Mouse (Mus musculus) small intestine, adult 2 months (tissue): ENCODE measurements around the gene Ppfia3. TPM values are rescaled to one million over a fixed set of nuclear protein-coding genes. Genes with fewer than 3 reads are reported as not detected.

ENCODE experiments used
- H3K27ac ChIP-seq: fragments of 200-500 bp; 2 replicates; pipeline ENCODE4 v1.5.1; 2012; ENCODE audit warnings: low read depth, low read length, control low read depth, inconsistent platforms; ENCODE audit not compliant: insufficient read depth
- H3K27me3 ChIP-seq: fragments of 200-500 bp; 2 replicates; pipeline ENCODE4 v1.6.1; 2012; ENCODE audit warnings: mild to moderate bottlenecking, moderate library complexity, low read length, inconsistent platforms; ENCODE audit not compliant: control insufficient read depth, insufficient read depth
- H3K36me3 ChIP-seq: fragments of 200-500 bp; 2 replicates; pipeline ENCODE4 v1.6.1; 2012; ENCODE audit warnings: mild to moderate bottlenecking, low read length, control low read depth, inconsistent platforms; ENCODE audit not compliant: control insufficient read depth, insufficient read depth
- H3K4me1 ChIP-seq: fragments of 200-500 bp; 2 replicates; pipeline ENCODE4 v1.6.1; 2012; ENCODE audit warnings: low read length, inconsistent platforms, mixed read lengths; ENCODE audit not compliant: control insufficient read depth, insufficient read depth, insufficient read length
- H3K4me3 ChIP-seq: fragments of 200-500 bp; 2 replicates; pipeline ENCODE4 v1.5.1; 2012; ENCODE audit warnings: low read depth, mild to moderate bottlenecking, control low read depth, inconsistent platforms, low read length, moderate library complexity
- CTCF ChIP-seq: fragments of 200-500 bp; IDR thresholded peaks from 2 replicates; pipeline ENCODE4 v1.5.1; 2012; ENCODE audit warnings: low read depth, mild to moderate bottlenecking, control low read depth, inconsistent platforms, low read length, moderate library complexity, mixed read lengths; ENCODE audit not compliant: insufficient replicate concordance, insufficient read length; ENCODE audit errors: extremely low read depth
- POLR2A ChIP-seq: fragments of 200-500 bp; IDR thresholded peaks from 2 replicates; pipeline ENCODE4 v1.6.1; 2012; ENCODE audit warnings: low read depth, mild to moderate bottlenecking, control low read depth, inconsistent platforms, low read length, moderate library complexity
- WGBS: fragments of 180-500 bp; shearing (Covaris S2); methylation state at CpG from one replicate; pipeline ENCODE4 v1.1.7; 2018; 5-methylcytosine and 5-hydroxymethylcytosine counted together
- polyA plus RNA-seq: library from polyadenylated mRNA; depleted of rRNA; stranded (reverse); fragments of >200 nt; gene quantifications from 2 replicates; pipeline ENCODE4 v1.2.3, GENCODE M21; 2012

The Ppfia3 gene
- polyA plus RNA-seq, 1 experiment: 63.9 TPM

DNA sequence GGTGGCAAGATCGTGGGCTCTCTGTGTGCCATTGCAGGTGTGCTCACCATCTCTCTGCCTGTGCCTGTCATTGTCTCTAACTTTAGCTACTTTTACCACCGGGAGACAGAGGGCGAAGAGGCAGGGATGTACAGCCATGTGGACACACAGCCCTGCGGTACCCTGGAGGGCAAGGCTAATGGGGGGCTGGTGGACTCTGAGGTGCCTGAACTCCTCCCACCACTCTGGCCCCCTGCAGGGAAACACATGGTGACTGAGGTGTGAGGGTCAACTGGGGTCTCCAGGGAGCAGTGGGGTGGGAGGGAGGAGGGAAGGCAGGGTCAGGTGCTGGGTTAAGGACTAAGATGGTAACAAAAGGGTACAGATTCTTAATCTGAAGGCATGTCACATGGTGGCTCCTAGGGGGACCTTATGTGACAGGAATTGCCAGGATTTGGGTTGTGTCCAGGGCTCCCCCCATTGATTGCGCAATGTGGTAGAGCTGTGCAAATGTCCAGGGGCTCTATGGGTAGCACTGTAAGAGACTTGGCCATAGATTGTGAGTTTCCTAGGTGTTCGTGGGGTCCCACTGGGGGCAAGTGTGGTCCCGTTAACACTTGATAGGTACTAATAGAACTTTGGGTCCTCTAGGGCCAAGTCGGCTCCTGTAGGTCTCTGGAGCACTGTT is 42.8 kb upstream of the Ppfia3 start:
- WGBS: 82% methylated on average over 8 of the region's 8 CpGs
- no peak for TF ChIP-seq CTCF
- no peak for TF ChIP-seq POLR2A
- H3K27ac ChIP-seq: no peak overlapping the region
- no peaks in the 10 kb centered on the region for H3K36me3 ChIP-seq
- H3K27me3 ChIP-seq: peaks cover 57% of the 10 kb centered on the region
- H3K4me1 ChIP-seq: peaks cover 15% of the 10 kb centered on the region
- H3K4me3 ChIP-seq: no peak overlapping the region

DNA sequence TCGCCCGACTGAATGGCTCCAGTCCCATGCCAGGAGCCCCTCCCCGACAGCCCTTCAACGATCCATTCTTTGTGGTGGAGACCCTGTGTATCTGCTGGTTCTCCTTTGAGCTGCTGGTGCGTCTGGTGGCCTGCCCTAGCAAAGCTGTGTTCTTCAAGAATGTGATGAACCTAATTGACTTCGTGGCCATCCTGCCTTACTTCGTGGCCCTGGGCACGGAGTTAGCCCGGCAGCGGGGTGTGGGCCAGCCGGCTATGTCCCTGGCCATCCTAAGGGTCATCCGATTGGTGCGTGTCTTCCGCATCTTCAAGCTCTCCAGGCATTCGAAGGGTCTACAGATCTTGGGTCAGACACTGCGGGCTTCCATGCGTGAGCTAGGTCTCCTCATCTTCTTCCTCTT is 42.1 kb upstream of the Ppfia3 start:
- H3K4me1 ChIP-seq: peaks cover 14% of the 10 kb centered on the region
- no peak overlapping the region for H3K27ac ChIP-seq
- no peaks in the 10 kb centered on the region for H3K36me3 ChIP-seq
- no peak overlapping the region for H3K4me3 ChIP-seq
- 87% methylated on average over 17 of the region's 17 CpGs for WGBS
- H3K27me3 ChIP-seq: peaks cover 51% of the 10 kb centered on the region
- TF ChIP-seq POLR2A: no peak
- TF ChIP-seq CTCF: no peak

- Histone ChIP-seq H3K36me3 (no peaks in the 10 kb centered on the region), H3K27me3 (peaks cover 45% of the 10 kb centered on the region), H3K4me3 (no peak overlapping the region), H3K4me1 (peaks cover 10% of the 10 kb centered on the region), H3K27ac (no peak overlapping the region)
- WGBS: 61% methylated on average over 7 of the region's 7 CpGs
- TF ChIP-seq POLR2A (no peak), CTCF (no peak)
These were observed 41.5 kb upstream of the Ppfia3 start for GRCm38 (mm10) chr7:45408351-45408750.

DNA sequence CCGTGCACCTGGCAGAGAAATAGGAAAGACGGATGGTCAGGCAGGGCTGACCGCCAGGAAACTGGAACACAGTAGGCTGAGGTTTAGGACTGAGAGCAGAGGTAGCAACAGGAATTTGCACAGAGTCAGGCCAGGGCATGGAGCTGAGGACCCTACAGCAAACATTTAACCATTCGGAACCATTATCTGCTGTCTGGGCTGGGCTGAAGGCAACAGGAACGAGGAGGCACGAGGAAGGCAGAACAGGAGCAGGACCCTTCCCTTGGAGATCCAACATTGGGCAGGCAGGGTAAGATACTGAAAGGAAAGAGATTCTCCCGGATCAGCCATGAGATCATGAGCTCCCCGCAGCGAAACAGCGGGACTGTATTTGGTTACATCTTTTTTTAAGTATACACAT is 41.0 kb upstream of the Ppfia3 start:
- TF ChIP-seq CTCF: no peak
- TF ChIP-seq POLR2A: no peak
- Histone ChIP-seq H3K27me3 (peaks cover 40% of the 10 kb centered on the region), H3K4me3 (no peak overlapping the region), H3K4me1 (peaks cover 13% of the 10 kb centered on the region), H3K27ac (no peak overlapping the region), H3K36me3 (no peaks in the 10 kb centered on the region)
- 74% methylated on average over 10 of the region's 10 CpGs for WGBS

DNA sequence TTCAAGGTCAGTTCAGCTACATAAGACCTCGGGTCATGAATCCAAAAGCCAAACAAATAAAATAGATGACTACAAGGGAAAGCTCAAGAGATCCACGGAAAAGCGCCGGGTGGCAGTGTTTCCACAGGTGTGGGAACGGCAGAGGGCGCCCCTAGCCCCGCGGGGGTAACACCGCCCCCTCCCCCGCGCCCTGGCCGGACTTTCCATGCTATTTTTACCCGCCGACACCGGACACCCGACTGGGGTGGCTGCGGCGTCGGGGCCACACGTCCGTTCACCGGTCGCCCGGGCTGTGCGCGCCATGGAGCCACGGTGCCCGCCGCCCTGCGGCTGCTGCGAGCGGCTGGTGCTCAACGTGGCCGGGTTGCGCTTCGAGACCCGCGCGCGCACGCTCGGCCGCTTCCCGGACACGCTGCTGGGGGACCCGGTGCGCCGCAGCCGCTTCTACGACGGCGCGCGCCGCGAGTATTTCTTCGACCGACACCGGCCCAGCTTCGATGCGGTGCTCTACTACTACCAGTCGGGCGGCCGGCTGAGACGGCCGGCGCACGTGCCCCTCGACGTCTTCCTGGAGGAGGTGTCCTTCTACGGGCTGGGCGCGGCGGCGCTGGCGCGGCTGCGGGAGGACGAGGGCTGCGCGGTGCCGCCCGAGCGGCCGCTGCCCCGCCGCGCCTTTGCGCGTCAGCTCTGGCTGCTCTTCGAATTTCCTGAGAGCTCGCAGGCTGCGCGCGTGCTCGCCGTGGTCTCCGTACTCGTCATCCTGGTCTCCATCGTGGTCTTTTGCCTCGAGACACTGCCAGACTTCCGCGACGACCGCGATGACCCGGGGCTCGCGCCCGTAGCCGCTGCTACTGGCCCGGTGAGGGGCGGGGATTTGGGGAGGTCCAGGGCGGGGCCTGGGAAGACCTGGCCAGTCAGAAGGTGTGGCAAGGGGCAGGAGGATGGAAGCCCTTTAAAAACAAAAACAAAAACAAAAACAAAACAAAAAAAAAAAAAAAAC is 39.6 kb upstream of the Ppfia3 start:
- TF ChIP-seq CTCF (no peak), POLR2A (no peak)
- Histone ChIP-seq H3K4me3 (peak overlapping the region; percentile 63), H3K4me1 (peaks cover 14% of the 10 kb centered on the region), H3K27ac (no peak overlapping the region), H3K27me3 (peaks cover 36% of the 10 kb centered on the region), H3K36me3 (no peaks in the 10 kb centered on the region)
- WGBS: 1% methylated on average over 113 of the region's 114 CpGs

- TF ChIP-seq CTCF (peak; percentile 96), POLR2A (no peak)
- Histone ChIP-seq H3K4me3 (peak within 1 kb of the TSS; percentile 63), H3K27ac (no peak within 1 kb of the TSS), H3K27me3 (peaks cover 30% of the 10 kb centered on the region), H3K4me1 (peaks cover 14% of the 10 kb centered on the region), H3K36me3 (no peaks in the 10 kb centered on the region)
- WGBS: 10% methylated on average over 28 of the region's 28 CpGs
These were observed 38.6 kb upstream of the Ppfia3 start, which contains the start of gene Kcna7 for GRCm38 (mm10) chr7:45405091-45406075. TSS of gene Kcna7 (plus strand) at chr7:45405653.
